Mouse (Mus musculus) midbrain, embryonic 16.5 days (tissue): ENCODE measurements around the gene Acsl3. TPM values are rescaled to one million over a fixed set of nuclear protein-coding genes. Genes with fewer than 3 reads are reported as not detected.

Experiments
- ATAC-seq: fragments of 200-750 bp; cut with Nextera tagmentation; 2 replicates; pipeline ENCODE4 v1.8.0; 2017; ENCODE audit warnings: moderate TSS enrichment
- H3K27ac ChIP-seq: fragments of 300-500 bp; sonication (generic); 2 replicates; pipeline ENCODE4 v1.5.1; 2014; ENCODE audit warnings: mild to moderate bottlenecking, low read length, mixed read lengths
- H3K27me3 ChIP-seq: fragments of 300-500 bp; sonication (generic); 2 replicates; pipeline ENCODE4 v1.6.1; 2014; ENCODE audit warnings: low read depth, low read length, mixed read lengths; ENCODE audit not compliant: control insufficient read depth, insufficient read depth
- H3K36me3 ChIP-seq: fragments of 300-500 bp; sonication (generic); 2 replicates; pipeline ENCODE4 v1.6.1; 2014; ENCODE audit warnings: mild to moderate bottlenecking, low read length, moderate library complexity, mixed read lengths; ENCODE audit not compliant: control insufficient read depth, insufficient read depth
- H3K4me1 ChIP-seq: fragments of 300-500 bp; sonication (generic); 2 replicates; pipeline ENCODE4 v1.6.1; 2014; ENCODE audit warnings: mild to moderate bottlenecking, low read length, mixed read lengths; ENCODE audit not compliant: control insufficient read depth, insufficient read depth
- H3K4me2 ChIP-seq: fragments of 300-500 bp; sonication (generic); 2 replicates; pipeline ENCODE4 v1.6.1; 2014; ENCODE audit warnings: mild to moderate bottlenecking, low read length, mixed read lengths
- H3K4me3 ChIP-seq: fragments of 300-500 bp; sonication (generic); 2 replicates; pipeline ENCODE4 v1.5.1; 2014; ENCODE audit warnings: low read depth, mild to moderate bottlenecking, low read length, moderate library complexity, mixed read lengths
- H3K9ac ChIP-seq: fragments of 300-500 bp; sonication (generic); 2 replicates; pipeline ENCODE4 v1.6.1; 2014; ENCODE audit warnings: low read depth, low read length, mixed read lengths
- H3K9me3 ChIP-seq: fragments of 300-500 bp; sonication (generic); replicated peaks from 2 replicates; pipeline ENCODE4 v1.6.1; 2014; ENCODE audit warnings: mild to moderate bottlenecking, low read length, mixed read lengths; ENCODE audit not compliant: control insufficient read depth, poor library complexity, severe bottlenecking
- WGBS: fragments of 180-500 bp; shearing (Covaris S2); extraction: QIAGEN DNeasy Blood & Tissue Kit; methylation state at CpG from one replicate; pipeline ENCODE4 v1.1.7; 2014; 5-methylcytosine and 5-hydroxymethylcytosine counted together
- polyA plus RNA-seq: library from polyadenylated mRNA; unstranded; fragments of >200 nt; fragmentation: Nextera tagmentation; extraction: Ambion mirVana; gene quantifications from 2 replicates; pipeline ENCODE4 v1.2.1, GENCODE M21; 2015

The Acsl3 gene
- polyA plus RNA-seq, 1 experiment from 2014 or later = 120 TPM

DNA sequence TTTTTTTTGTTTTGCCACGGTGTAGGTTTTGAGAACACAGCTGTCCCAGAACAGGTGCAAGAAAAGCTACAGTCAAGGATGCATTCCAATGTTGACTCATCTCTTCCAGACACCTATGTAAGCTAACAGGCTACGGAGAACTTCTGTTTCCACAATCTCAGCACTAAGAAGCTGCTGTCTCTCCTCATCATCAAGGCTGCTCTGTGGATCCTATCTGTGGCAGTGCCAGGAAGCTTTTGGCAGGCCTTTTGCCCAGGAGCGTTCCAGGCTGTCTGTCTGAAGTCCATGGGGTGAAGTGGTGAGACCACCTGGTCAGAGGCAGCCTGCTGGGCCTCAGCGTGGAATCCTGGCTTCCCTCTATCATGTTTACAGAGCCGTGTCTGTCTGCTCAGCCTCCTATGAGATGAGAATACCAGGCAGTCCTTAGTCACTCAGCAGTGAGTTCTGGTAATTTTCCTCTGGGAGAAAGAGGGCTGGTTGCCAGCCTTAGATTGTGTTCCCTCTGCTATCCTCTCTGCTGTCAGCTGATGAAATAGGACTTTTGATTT, 87.7 kb downstream of the Acsl3 start:
- no peak overlapping the region for H3K4me3 ChIP-seq
- H3K9ac ChIP-seq = no peak overlapping the region
- peak overlapping the region; percentile 60 for H3K27ac ChIP-seq
- H3K9me3 ChIP-seq = no peaks in the 10 kb centered on the region
- peak; percentile 67 for ATAC-seq
- H3K27me3 ChIP-seq = no peaks in the 10 kb centered on the region
- H3K4me1 ChIP-seq = peaks cover 4% of the 10 kb centered on the region; the same call in 1 of the 2 replicates
- 51% methylated on average over 5 of the region's 5 CpGs for WGBS
- H3K4me2 ChIP-seq = no peak overlapping the region
- no peaks in the 10 kb centered on the region for H3K36me3 ChIP-seq

Other genes with a start within 250 kb of the Acsl3 start
- 160 and 163 TPM in 2 replicates for gene Farsb, start 168.9 kb upstream of the Acsl3 start, polyA plus RNA-seq
- gene Mogat1, start 146.8 kb upstream of the Acsl3 start, polyA plus RNA-seq = 0.43 TPM in 1 of 2 replicates, not detected in the other
- 1.5 and 1.6 TPM in 2 replicates for gene BC035947, start 145.7 kb upstream of the Acsl3 start, polyA plus RNA-seq
- gene Utp14b, start 213 bp downstream of the Acsl3 start, polyA plus RNA-seq = 1.6 and 1.8 TPM in 2 replicates
- gene Kcne4, start 158.9 kb downstream of the Acsl3 start, polyA plus RNA-seq = 1.2 and 1.5 TPM in 2 replicates